Mouse (Mus musculus): ENCODE data around the gene Ss18l1. TPM values are rescaled to one million over a fixed set of nuclear protein-coding genes. Genes with fewer than 3 reads are reported as not detected.

Ss18l1 gene
- polyA plus RNA-seq, 1 experiment from 2014 or later = 6.5 TPM

- WGBS = 43% methylated on average over 3 of the region's 3 CpGs
- no peak for ATAC-seq (ENCODE audit: low FRiP score, low read depth)
- no peaks in the 10 kb centered on the region for H3K36me3 ChIP-seq
- H3K27ac ChIP-seq = no peak overlapping the region
- peaks cover 67% of the 10 kb centered on the region for H3K27me3 ChIP-seq
- no peaks in the 10 kb centered on the region for H3K9me3 ChIP-seq
- H3K4me3 ChIP-seq = no peak overlapping the region
- H3K9ac ChIP-seq = no peak overlapping the region
- H3K4me2 ChIP-seq (replicated peaks) = no peak overlapping the region
- peaks cover 6% of the 10 kb centered on the region for H3K4me1 ChIP-seq
Measured at GRCm38 (mm10) chr2:180097585-180097984, 55.3 kb downstream of the Ss18l1 start.

DNA sequence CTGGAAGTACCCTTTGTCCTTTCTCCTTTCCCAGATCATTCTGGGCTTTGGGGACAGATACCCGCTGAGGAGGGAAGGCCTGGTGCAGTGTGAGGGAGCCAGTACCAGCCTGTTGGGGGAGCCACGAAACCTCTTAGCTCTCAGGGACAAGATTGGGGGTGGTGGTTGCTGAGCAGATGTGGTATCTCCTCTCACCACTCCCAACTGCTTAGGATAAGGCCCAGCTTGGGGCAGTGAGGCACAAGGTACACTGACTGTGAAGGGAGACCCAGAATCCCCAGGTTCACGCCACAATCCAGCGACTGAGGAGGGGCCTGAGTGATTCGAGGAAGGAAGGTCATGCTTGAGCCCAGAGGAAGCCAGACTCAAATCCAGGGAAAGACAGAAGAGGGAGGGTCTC, 55.9 kb downstream of the Ss18l1 start:
- Histone ChIP-seq H3K4me1 (peaks cover 10% of the 10 kb centered on the region), H3K4me2 (replicated peaks) (no peak overlapping the region), H3K27ac (no peak overlapping the region), H3K9ac (no peak overlapping the region), H3K27me3 (peaks cover 73% of the 10 kb centered on the region), H3K9me3 (no peaks in the 10 kb centered on the region), H3K4me3 (no peak overlapping the region), H3K36me3 (no peaks in the 10 kb centered on the region)
- WGBS = 38% methylated on average over 5 of the region's 5 CpGs
- no peak for ATAC-seq (ENCODE audit: low FRiP score, low read depth)

DNA sequence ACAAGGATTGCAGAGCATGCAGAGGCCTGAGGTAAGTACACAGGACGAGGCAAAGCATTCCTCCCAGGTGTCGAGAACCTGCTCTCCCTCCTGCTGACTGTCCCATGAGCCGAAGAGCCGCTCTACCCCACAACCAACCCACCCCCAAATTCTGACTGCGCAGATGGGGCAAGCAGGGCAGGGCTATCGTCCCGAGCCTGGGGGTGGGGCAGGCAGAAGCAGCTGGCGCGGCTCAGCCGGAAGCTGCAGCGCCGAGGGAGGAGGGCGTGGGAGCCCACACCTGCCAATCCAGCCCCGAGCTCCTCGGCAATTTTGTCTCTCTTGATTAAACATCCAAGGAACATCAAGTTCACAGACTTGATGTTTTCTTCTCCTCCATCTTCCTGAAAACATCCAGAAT, 57.2 kb downstream of the Ss18l1 start:
- 4% methylated on average over 15 of the region's 15 CpGs for WGBS
- no peak overlapping the region for H3K27ac ChIP-seq
- ATAC-seq (ENCODE audit: low FRiP score, low read depth) = no peak
- no peaks in the 10 kb centered on the region for H3K36me3 ChIP-seq
- H3K9me3 ChIP-seq = no peaks in the 10 kb centered on the region
- H3K27me3 ChIP-seq = peaks cover 82% of the 10 kb centered on the region
- 0 out of 2 replicates have a peak overlapping the region, but pooled peaks have one; percentile 30 for H3K4me2 ChIP-seq (replicated peaks)
- H3K4me3 ChIP-seq = no peak overlapping the region
- peaks cover 20% of the 10 kb centered on the region for H3K4me1 ChIP-seq
- peak overlapping the region; percentile 25; the same call in 1 of the 2 replicates for H3K9ac ChIP-seq

DNA sequence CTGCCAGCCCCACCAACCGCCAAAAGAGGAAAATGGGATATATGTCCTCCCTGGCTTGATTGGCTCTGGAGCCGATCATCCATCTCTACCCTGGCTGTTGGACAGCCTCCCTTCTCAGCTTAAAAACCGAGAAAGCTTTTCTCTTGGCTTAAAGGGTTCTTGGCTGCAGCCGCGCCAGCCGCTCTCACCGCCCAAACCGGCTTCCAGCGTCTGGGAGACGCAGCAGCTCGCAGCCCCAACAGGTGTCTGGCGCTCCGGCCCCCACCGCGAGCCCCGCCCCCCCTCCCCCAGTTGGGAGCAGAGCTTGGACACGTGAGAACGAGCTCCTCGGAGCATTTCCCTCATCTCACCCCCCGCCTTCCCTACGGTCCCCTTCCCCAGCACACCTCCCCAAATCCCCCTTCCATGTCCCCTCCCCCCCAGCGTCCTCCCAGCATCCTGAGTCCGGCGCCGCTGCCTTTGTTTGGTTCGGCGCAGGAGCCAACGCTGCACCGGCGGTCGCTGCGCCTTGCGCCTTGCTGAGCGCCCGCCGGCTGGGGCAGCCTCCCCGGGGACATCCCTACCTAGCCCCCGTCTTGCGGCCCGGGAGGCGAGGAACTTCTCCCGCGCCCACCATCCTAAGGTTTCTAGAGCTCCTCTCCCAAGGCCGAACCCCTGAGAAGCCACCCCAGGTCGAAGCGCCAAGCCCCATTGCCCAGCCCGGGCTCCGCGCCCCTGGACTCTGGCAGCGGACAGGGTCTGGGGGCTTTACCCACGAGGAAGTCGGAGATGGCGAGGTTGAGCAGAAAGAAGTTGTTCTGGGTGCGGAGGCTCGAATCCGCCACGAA, 61.1 kb downstream of the Ss18l1 start:
- Histone ChIP-seq H3K36me3 (no peaks in the 10 kb centered on the region), H3K27me3 (peaks cover 86% of the 10 kb centered on the region), H3K4me1 (peaks cover 24% of the 10 kb centered on the region), H3K4me3 (peak overlapping the region; percentile 55), H3K9me3 (no peaks in the 10 kb centered on the region), H3K27ac (no peak overlapping the region), H3K4me2 (replicated peaks) (peak overlapping the region; percentile 98), H3K9ac (peak overlapping the region; percentile 39; the same call in 1 of the 2 replicates)
- ATAC-seq (ENCODE audit: low FRiP score, low read depth) = no peak
- under 1% methylated on average over 54 of the region's 57 CpGs for WGBS

GRCm38 (mm10) chr2:180103978-180104658, 61.8 kb downstream of the Ss18l1 start, which contains the start of gene Hrh3:
Gene Hrh3 (minus strand): TSS chr2:180104488.
- peak; percentile 90 for ATAC-seq (ENCODE audit: low FRiP score, low read depth)
- Histone ChIP-seq H3K9ac (peak within 1 kb of the TSS; percentile 39; the same call in 1 of the 2 replicates), H3K27ac (no peak within 1 kb of the TSS)

DNA sequence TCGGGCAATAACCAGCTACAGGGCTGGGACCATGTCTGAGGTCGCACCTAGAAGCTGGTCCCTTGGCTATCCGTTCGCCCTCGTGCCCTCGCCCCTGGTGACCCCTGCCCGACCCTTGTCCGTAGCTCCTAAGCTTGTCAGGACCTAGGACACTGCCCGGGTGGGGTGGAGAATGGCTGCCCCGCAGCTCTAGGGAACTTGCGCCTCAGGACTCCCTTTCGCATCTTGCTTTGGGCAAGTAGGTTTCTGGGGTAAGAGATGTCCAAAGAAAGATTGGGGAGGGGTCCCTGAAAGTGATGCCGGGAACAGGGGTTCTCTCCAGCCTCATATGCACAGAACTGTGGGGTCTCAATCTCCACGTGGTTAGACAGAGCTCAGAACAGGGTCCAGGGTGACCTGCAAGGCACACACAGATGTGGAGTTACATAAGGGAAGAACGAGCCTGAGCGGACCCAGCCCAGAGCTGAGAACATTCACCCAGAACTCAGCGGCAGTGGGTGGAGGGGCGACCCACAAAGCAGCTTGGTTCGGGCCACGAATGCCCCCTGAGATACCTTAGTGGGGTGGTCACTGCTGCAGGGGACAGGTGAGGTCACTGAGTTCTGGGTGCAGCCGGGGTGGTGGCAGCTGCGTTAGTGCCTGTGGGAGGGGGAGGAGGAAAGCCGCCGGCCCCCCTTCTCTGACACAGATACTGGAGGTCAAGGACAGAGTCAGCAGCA, 62.5 kb downstream of the Ss18l1 start:
- H3K9me3 ChIP-seq = no peaks in the 10 kb centered on the region

More at GRCm38 (mm10) chr2:180103978-180104658, 61.8 kb downstream of the Ss18l1 start, which contains the start of gene Hrh3:
- Histone ChIP-seq H3K4me3 (peak within 1 kb of the TSS; percentile 55), H3K27me3 (peaks cover 84% of the 10 kb centered on the region), H3K4me1 (peaks cover 24% of the 10 kb centered on the region), H3K9me3 (no peaks in the 10 kb centered on the region), H3K4me2 (replicated peaks) (peak within 1 kb of the TSS; percentile 98), H3K36me3 (no peaks in the 10 kb centered on the region)
- WGBS = under 1% methylated on average over 67 of the region's 87 CpGs

DNA sequence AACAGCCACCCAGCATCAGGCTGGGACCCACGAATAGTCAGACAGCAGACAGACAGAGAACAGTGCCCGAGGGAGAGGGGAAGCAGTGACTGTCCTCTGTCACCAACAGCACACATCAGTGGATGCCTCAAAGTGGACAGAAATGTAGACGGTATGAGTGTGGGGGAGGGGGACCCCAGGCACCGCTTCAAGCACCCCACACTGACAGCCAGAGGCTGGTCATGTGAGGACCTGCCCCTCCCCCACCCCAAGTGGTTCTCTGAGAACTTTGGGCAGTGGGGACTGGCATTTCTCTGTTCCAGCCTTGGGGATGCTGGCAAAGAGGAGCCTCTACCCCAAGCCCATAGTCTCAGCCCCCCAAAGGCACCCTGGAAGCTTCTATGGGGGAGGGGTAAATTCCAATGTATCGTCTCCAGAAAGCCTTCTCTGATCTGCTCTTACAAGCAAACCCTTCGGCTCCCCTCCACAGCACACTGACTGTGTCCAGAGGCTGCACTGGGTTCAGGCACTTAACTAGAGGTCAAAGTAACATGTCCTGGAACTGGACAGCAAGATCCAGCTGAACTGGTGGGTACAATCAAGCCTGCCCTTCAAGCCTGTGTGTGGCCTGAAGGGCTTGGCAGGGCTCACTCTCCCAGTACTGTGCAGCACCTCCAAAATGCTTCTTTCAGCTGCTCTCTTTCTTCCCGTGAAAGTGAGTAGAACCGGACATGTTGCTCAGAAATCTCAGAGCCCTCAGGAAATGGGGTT, 63.3 kb downstream of the Ss18l1 start:
- peaks cover 76% of the 10 kb centered on the region for H3K27me3 ChIP-seq
- ATAC-seq (ENCODE audit: low FRiP score, low read depth) = no peak
- no peaks in the 10 kb centered on the region for H3K36me3 ChIP-seq
- no peak overlapping the region for H3K4me3 ChIP-seq
- H3K9ac ChIP-seq = no peak overlapping the region
- H3K4me2 ChIP-seq (replicated peaks) = no peak overlapping the region
- 34% methylated on average over 8 of the region's 8 CpGs for WGBS
- peaks cover 18% of the 10 kb centered on the region for H3K4me1 ChIP-seq
- H3K9me3 ChIP-seq = no peaks in the 10 kb centered on the region
- no peak overlapping the region for H3K27ac ChIP-seq

More for the DNA sequence above, 62.5 kb downstream of the Ss18l1 start:
- Histone ChIP-seq H3K27ac (no peak overlapping the region), H3K9ac (no peak overlapping the region), H3K4me1 (peaks cover 19% of the 10 kb centered on the region), H3K4me3 (peak overlapping the region; percentile 55), H3K4me2 (replicated peaks) (peak overlapping the region; percentile 98), H3K27me3 (peaks cover 77% of the 10 kb centered on the region), H3K36me3 (no peaks in the 10 kb centered on the region)
- 9% methylated on average over 24 of the region's 24 CpGs for WGBS
- no peak for ATAC-seq (ENCODE audit: low FRiP score, low read depth)

DNA sequence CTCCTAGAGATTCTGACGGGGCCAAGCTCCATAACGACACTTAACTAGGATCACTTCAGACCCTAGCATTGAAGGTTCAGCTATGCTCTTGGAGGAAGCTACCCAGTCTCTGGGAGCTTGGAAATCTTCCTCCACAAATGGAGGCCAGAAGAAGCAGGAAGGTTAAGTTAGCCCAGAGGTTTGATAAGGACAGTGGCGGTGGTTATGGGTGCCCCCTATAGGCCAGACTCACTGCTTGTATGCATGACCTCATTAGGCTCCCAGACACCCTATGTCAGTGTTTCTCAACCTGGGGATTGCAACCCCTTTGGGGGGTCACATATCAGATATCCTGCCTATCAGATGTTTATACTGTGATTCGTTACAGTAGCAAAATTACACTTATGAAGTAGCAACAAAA, 64.8 kb downstream of the Ss18l1 start:
- 65% methylated on average over 4 of the region's 4 CpGs for WGBS

GRCm38 (mm10) chr2:180108285-180108684, 66.0 kb downstream of the Ss18l1 start:
- peaks cover 49% of the 10 kb centered on the region for H3K27me3 ChIP-seq
- H3K9ac ChIP-seq = no peak overlapping the region
- 67% methylated on average over 6 of the region's 6 CpGs for WGBS
- H3K27ac ChIP-seq = no peak overlapping the region
- H3K4me1 ChIP-seq = peaks cover 13% of the 10 kb centered on the region
- H3K36me3 ChIP-seq = no peaks in the 10 kb centered on the region
- no peak overlapping the region for H3K4me3 ChIP-seq
- H3K4me2 ChIP-seq (replicated peaks) = no peak overlapping the region
- H3K9me3 ChIP-seq = no peaks in the 10 kb centered on the region
- no peak for ATAC-seq (ENCODE audit: low FRiP score, low read depth)

More for the DNA sequence above, 64.8 kb downstream of the Ss18l1 start:
- H3K27me3 ChIP-seq = peaks cover 61% of the 10 kb centered on the region
- H3K4me1 ChIP-seq = peaks cover 18% of the 10 kb centered on the region
- ATAC-seq (ENCODE audit: low FRiP score, low read depth) = no peak
- H3K27ac ChIP-seq = no peak overlapping the region
- H3K4me3 ChIP-seq = no peak overlapping the region
- no peaks in the 10 kb centered on the region for H3K9me3 ChIP-seq
- H3K36me3 ChIP-seq = no peaks in the 10 kb centered on the region
- no peak overlapping the region for H3K9ac ChIP-seq
- no peak overlapping the region for H3K4me2 ChIP-seq (replicated peaks)

DNA sequence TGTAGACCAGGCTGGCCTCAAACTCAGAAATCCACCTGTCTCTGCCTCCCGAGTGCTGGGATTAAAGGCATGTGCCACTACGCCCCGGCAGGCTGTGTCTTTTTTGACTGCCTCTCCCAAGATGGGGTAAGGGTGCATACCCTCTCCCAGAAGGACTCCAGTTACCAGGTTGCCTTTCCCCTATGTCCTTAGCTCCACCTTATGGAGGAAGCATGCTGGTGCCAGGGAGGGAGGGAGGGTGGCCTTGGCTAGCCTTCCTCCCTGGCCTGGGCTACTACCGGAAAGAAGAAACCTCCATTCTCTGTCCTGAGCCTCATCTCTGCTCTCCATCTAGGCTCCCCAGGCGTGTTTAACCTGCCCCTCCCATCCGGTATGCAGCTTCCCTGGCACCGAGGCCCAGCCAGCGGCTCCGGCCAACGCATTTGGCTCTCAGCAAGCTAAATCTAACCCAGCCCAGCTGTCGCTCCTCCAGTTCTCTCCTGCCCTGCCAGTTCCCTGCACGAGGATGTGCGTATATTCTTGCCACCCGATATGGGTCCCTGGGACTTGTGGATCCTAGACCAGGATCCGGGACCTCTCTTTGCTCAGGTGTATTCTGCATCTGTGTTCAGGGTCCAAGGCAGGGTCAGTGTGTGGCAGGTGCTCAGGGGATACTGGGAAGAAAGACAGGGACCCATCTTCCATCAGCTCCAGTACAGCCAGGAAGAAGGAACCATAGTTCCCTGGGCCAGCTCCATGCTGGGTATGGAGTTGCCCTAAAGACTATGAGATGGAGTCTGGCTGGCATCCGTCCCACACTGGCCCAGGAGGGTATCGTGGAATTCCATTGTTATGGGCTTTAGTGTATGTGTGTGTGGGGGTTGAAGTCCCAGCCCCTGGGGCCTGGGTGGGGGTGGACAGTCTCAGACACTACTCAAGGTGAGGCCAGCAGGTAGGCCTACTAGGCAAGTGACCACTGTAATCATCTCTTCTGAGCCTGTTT, 71.9 kb downstream of the Ss18l1 start:
- no peak overlapping the region for H3K4me2 ChIP-seq (replicated peaks)
- WGBS = 54% methylated on average over 17 of the region's 17 CpGs
- H3K4me3 ChIP-seq = no peak overlapping the region
- H3K27ac ChIP-seq = no peak overlapping the region
- peaks cover 28% of the 10 kb centered on the region for H3K27me3 ChIP-seq
- peaks cover 13% of the 10 kb centered on the region for H3K4me1 ChIP-seq
- no peak overlapping the region for H3K9ac ChIP-seq
- H3K9me3 ChIP-seq = no peaks in the 10 kb centered on the region
- ATAC-seq (ENCODE audit: low FRiP score, low read depth) = no peak
- H3K36me3 ChIP-seq = no peaks in the 10 kb centered on the region
